Mouse (Mus musculus) right cerebral cortex, postnatal 4 days (tissue): ENCODE data around the gene 2700097O09Rik.
"Not testable (repeated sequence)": the region's sequence is repeated elsewhere in the genome, so short reads cannot be mapped to it uniquely, and the experiment has no call there.

Source experiments
- DNase-seq: peaks from one replicate; pipeline ENCODE4 v3.0.0-alpha.2; 2022

Gene 2700097O09Rik

GRCm38 (mm10) chr12:55027088-55027487 is 52.8 kb downstream of the 2700097O09Rik start:
- DNase-seq, result no peak

GRCm38 (mm10) chr12:55023284-55023683 is 56.6 kb downstream of the 2700097O09Rik start:
- no peak for DNase-seq

- no peak for DNase-seq
Measured at GRCm38 (mm10) chr12:55019421-55019877, 60.5 kb downstream of the 2700097O09Rik start.

- no peak for DNase-seq
Measured at GRCm38 (mm10) chr12:55017119-55017721, 62.7 kb downstream of the 2700097O09Rik start.

GRCm38 (mm10) chr12:55016339-55017118 is 63.4 kb downstream of the 2700097O09Rik start:
- no peak for DNase-seq

- no peak for DNase-seq
Measured at GRCm38 (mm10) chr12:55015428-55015827, 64.5 kb downstream of the 2700097O09Rik start.

GRCm38 (mm10) chr12:55013626-55014398 is 66.1 kb downstream of the 2700097O09Rik start, which contains the start of gene Baz1a:
Gene Baz1a, minus strand, starts transcription at chr12:55014348.
- no peak for DNase-seq

GRCm38 (mm10) chr12:55013031-55013430 is 66.9 kb downstream of the 2700097O09Rik start:
- no peak for DNase-seq

GRCm38 (mm10) chr12:55007361-55008008 is 72.4 kb downstream of the 2700097O09Rik start:
- DNase-seq, result no peak

- DNase-seq, result no peak
Measured at GRCm38 (mm10) chr12:55006071-55006470, 73.8 kb downstream of the 2700097O09Rik start.

- DNase-seq, result no peak
Measured at GRCm38 (mm10) chr12:55004396-55004795, 75.5 kb downstream of the 2700097O09Rik start.

- no peak for DNase-seq
Measured at GRCm38 (mm10) chr12:55003843-55004242, 76.1 kb downstream of the 2700097O09Rik start.

- not testable (repeated sequence) for DNase-seq
Measured at GRCm38 (mm10) chr12:55002532-55002931, 77.4 kb downstream of the 2700097O09Rik start.

GRCm38 (mm10) chr12:54999016-54999690 is 80.8 kb downstream of the 2700097O09Rik start:
- no peak for DNase-seq

- no peak for DNase-seq
Measured at GRCm38 (mm10) chr12:54998411-54998810, 81.5 kb downstream of the 2700097O09Rik start.

- no peak for DNase-seq
Measured at GRCm38 (mm10) chr12:54996979-54997474, 82.9 kb downstream of the 2700097O09Rik start.

GRCm38 (mm10) chr12:54995965-54996364 is 83.9 kb downstream of the 2700097O09Rik start:
- no peak for DNase-seq
